Mouse (Mus musculus): ENCODE measurements at regions not wholly inside any gene's neighbourhood (a gene's known extent, or its start where the extent isn't known, plus 50 kb on each side); places are given as distances from the start of the nearest gene placed in this dataset.

DNA sequence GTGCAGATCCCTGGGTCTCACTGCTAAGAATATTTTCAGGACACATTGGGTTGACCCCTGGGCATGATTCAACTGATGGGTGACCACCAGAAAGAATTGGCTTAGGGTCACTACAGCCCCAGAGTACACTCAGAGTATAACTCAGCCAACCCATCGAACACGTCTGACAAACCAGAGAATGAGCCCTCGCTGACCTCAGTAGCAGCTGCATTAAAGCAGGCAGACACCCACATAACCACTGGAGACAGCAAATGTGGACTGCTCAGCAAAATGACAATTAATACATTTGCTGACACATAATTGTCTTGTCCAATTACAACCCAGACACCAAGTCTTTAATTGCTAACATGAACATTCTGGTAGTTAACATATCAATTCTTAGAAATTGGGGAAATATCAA is 175.7 kb downstream of the Cbln4 start:
- Histone ChIP-seq H3K9me3 (ENCODE audit: control insufficient read depth, low read length) (no peaks in the 10 kb centered on the region), H3K27ac (no peak overlapping the region), H3K27me3 (ENCODE audit: control insufficient read depth, insufficient read depth, low read length) (no peaks in the 10 kb centered on the region), H3K9ac (no peak overlapping the region), H3K4me3 (replicated peaks; ENCODE audit: low read length) (no peak overlapping the region), H3K4me2 (replicated peaks) (no peak overlapping the region), H3K4me1 (replicated peaks; ENCODE audit: control insufficient read depth, insufficient read depth, low read length) (no peaks in the 10 kb centered on the region), H3K36me3 (replicated peaks; ENCODE audit: control insufficient read depth, insufficient read depth) (no peaks in the 10 kb centered on the region)
- 84% methylated on average over 3 of the region's 3 CpGs for WGBS
- DNase-seq (ENCODE audit: low spot score): no peak
- no peak for ATAC-seq (ENCODE audit: low FRiP score)

DNA sequence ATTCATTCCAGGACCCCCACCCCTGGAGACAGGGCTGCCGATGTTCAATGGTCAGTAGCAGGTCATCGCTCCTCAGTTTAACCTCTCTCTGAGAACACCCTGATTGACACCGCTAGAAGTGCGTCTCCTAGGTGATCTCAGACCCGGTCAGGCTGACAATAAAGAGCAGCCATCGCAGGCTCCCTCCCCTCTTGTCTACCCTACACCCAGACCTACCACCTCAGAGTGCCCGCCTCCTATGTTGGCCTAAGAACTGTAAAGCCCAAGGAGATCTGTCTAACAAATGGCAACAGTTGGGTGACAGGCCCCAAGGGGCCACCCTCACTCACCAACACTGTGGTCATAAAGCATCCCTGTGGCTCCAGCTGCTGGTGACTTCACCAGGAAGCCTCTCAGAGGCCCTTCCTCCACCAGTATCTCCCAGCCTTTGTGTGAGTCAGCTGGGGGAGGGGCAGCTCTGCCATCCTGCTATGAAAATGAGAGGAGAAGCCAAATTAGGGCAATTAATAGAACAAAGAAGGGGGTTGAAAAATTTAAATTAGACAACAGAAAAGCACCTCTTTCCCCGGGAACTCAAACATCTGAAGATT is 178.8 kb downstream of the Cbln4 start:
- ATAC-seq (ENCODE audit: low FRiP score): no peak
- Histone ChIP-seq H3K4me2 (replicated peaks) (no peak overlapping the region), H3K27ac (no peak overlapping the region), H3K36me3 (replicated peaks; ENCODE audit: control insufficient read depth, insufficient read depth) (no peaks in the 10 kb centered on the region), H3K9me3 (ENCODE audit: control insufficient read depth, low read length) (no peaks in the 10 kb centered on the region), H3K4me1 (replicated peaks; ENCODE audit: control insufficient read depth, insufficient read depth, low read length) (no peaks in the 10 kb centered on the region), H3K4me3 (replicated peaks; ENCODE audit: low read length) (no peak overlapping the region), H3K9ac (no peak overlapping the region), H3K27me3 (ENCODE audit: control insufficient read depth, insufficient read depth, low read length) (no peaks in the 10 kb centered on the region)
- DNase-seq (ENCODE audit: low spot score): no peak
- 79% methylated on average over 8 of the region's 8 CpGs for WGBS

DNA sequence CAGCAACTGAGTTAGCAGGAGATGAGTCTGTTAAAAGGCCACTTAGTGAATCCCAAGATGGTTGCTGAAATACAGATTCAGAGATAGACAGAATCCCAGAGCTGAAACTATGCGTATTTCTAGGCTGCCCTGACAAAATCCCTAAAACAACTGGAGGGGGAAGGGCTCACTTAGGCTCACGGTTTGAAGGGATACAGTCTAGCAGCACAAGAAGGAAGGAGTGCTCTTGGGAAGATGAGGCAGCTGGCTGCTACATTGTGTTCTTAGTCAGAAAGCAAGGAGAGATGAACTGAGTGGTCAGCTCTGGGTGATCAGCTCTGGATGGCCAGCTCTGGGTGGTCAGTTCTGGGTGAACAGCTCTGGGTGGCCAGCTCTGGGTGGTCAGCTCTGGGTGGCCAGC is 180.6 kb downstream of the Cbln4 start:
- no peaks in the 10 kb centered on the region for H3K27me3 ChIP-seq (ENCODE audit: control insufficient read depth, insufficient read depth, low read length)
- no peaks in the 10 kb centered on the region for H3K36me3 ChIP-seq (replicated peaks; ENCODE audit: control insufficient read depth, insufficient read depth)
- H3K9ac ChIP-seq: no peak overlapping the region
- H3K4me2 ChIP-seq (replicated peaks): no peak overlapping the region
- no peak for DNase-seq (ENCODE audit: low spot score)
- ATAC-seq (ENCODE audit: low FRiP score): no peak
- no peak overlapping the region for H3K27ac ChIP-seq
- no peaks in the 10 kb centered on the region for H3K9me3 ChIP-seq (ENCODE audit: control insufficient read depth, low read length)
- 94% methylated on average over 2 of the region's 2 CpGs for WGBS
- H3K4me3 ChIP-seq (replicated peaks; ENCODE audit: low read length): no peak overlapping the region
- H3K4me1 ChIP-seq (replicated peaks; ENCODE audit: control insufficient read depth, insufficient read depth, low read length): no peaks in the 10 kb centered on the region

DNA sequence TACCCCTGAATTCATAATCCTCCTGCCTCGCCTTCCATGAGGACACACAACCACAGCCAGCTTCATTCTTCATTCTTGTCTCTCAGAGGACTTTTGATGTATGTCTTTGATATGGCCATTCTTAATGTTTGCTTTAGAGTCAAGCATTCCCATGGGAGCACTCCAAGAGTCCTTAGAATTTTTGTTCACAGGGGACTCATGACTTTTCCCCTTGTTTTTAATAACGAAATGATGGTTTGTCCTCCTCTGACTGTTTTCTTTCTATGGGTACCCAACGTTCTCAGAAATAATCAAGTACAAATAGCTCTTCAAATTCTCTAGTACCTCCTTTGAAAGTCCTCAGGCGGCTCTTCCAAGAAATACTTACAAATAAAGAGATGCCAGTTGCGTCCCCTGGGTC is 184.4 kb downstream of the Cbln4 start:
- Histone ChIP-seq H3K9me3 (ENCODE audit: control insufficient read depth, low read length) (no peaks in the 10 kb centered on the region), H3K4me3 (replicated peaks; ENCODE audit: low read length) (no peak overlapping the region), H3K4me1 (replicated peaks; ENCODE audit: control insufficient read depth, insufficient read depth, low read length) (no peaks in the 10 kb centered on the region), H3K4me2 (replicated peaks) (no peak overlapping the region), H3K9ac (no peak overlapping the region), H3K36me3 (replicated peaks; ENCODE audit: control insufficient read depth, insufficient read depth) (no peaks in the 10 kb centered on the region), H3K27ac (no peak overlapping the region), H3K27me3 (ENCODE audit: control insufficient read depth, insufficient read depth, low read length) (no peaks in the 10 kb centered on the region)
- DNase-seq (ENCODE audit: low spot score) (no peak), ATAC-seq (ENCODE audit: low FRiP score) (no peak)
- WGBS: 71% methylated on average over 5 of the region's 5 CpGs

DNA sequence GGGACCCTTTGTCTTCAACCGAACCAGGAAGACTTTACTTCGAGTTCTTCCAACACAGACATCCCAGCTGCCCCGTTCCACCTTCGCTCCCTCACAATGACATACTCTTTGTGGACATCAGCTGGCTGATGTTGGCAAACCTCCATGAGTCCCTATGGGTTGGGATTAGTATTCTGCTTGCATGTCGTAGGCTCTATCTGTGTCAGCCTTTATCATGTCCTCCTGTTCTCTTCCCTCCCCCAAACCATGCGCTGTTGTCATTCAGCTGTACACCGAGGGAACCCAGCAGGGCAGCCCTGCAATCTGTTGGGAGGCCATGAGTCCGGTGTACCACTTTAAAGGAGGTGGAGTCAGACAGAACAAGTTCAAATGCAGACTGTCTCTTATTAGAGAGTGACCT is 186.8 kb downstream of the Cbln4 start:
- DNase-seq (ENCODE audit: low spot score) (peak; percentile 56), ATAC-seq (ENCODE audit: low FRiP score) (no peak; the same call in 1 of the 2 replicates)
- Histone ChIP-seq H3K36me3 (replicated peaks; ENCODE audit: control insufficient read depth, insufficient read depth) (no peaks in the 10 kb centered on the region), H3K9ac (no peak overlapping the region), H3K27ac (no peak overlapping the region), H3K4me2 (replicated peaks) (no peak overlapping the region), H3K9me3 (ENCODE audit: control insufficient read depth, low read length) (no peaks in the 10 kb centered on the region), H3K4me1 (replicated peaks; ENCODE audit: control insufficient read depth, insufficient read depth, low read length) (no peaks in the 10 kb centered on the region), H3K4me3 (replicated peaks; ENCODE audit: low read length) (no peak overlapping the region), H3K27me3 (ENCODE audit: control insufficient read depth, insufficient read depth, low read length) (no peaks in the 10 kb centered on the region)
- 39% methylated on average over 8 of the region's 8 CpGs for WGBS

DNA sequence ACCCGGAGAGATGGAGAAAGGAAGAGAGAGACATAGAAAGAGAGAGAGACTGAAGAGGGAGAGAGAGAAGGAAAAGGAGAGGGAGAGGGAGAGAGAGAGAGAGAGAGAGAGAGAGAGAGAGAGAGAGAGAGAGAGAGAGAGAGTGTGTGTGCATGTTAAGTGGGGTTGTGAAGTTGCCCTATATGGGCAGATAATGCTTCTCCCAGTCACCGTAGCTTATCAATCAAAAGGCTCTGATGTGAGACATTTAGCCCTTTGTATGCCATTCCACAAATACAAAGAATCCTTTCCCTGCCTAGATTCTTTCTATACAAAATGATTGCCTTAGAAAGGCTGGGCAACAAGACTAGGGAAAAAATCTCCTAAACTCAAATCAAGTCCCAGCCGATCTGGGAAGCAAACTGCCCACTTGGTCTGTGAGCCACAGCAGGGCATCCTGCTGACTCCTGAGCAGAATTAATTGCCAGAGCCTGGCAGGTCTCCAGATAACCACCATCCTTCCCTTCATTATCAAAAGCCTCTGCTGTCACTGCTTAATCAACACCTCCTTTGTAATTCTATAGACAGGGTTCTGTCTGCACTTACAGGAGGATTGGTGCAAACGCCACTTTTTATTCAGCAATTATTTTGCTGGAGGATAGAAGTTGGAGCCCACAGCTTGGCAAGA is 196.3 kb downstream of the Cbln4 start:
- no peaks in the 10 kb centered on the region for H3K36me3 ChIP-seq (replicated peaks; ENCODE audit: control insufficient read depth, insufficient read depth)
- 26% methylated on average over 4 of the region's 4 CpGs for WGBS
- H3K27ac ChIP-seq: no peak overlapping the region
- H3K4me2 ChIP-seq (replicated peaks): no peak overlapping the region
- ATAC-seq (ENCODE audit: low FRiP score) (peak; percentile 59; the same call in 1 of the 2 replicates), DNase-seq (ENCODE audit: low spot score) (peak; percentile 74)
- no peak overlapping the region for H3K4me3 ChIP-seq (replicated peaks; ENCODE audit: low read length)
- no peaks in the 10 kb centered on the region for H3K27me3 ChIP-seq (ENCODE audit: control insufficient read depth, insufficient read depth, low read length)
- H3K9ac ChIP-seq: no peak overlapping the region
- H3K4me1 ChIP-seq (replicated peaks; ENCODE audit: control insufficient read depth, insufficient read depth, low read length): no peaks in the 10 kb centered on the region
- no peaks in the 10 kb centered on the region for H3K9me3 ChIP-seq (ENCODE audit: control insufficient read depth, low read length)

DNA sequence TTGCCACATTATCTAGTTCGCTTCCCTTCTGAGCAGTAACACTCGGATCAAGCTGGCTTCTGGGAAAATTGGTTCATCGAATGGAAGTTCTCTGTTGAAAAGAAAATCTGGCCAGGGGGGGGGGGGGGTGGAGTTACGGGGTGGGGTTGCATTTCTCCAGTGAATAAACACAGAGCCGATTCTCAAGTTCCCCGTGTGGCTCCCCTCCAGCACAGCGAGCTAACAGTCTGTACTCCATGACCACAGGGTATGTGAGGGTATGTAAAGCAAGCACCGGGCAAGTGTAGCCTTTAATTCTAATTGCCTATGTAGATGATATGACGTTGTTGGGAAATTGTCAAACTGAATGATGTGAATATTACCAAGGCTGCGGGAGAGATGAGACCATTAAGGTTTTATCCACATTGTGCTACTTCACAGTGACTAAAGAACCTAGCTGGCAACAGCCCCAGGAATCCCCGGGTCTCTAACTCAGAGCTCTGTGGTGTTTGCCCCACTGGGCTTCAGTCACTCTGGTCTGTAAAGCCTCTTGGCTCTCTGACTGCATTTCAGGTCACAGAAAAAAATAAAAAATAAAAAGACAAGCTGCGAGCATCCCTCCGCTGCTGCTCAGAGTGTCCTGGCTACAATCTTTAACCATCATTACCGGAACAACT is 203.1 kb downstream of the Cbln4 start:
- Histone ChIP-seq H3K4me2 (replicated peaks) (no peak overlapping the region), H3K9ac (no peak overlapping the region), H3K27ac (no peak overlapping the region), H3K4me1 (replicated peaks; ENCODE audit: control insufficient read depth, insufficient read depth, low read length) (no peaks in the 10 kb centered on the region), H3K36me3 (replicated peaks; ENCODE audit: control insufficient read depth, insufficient read depth) (no peaks in the 10 kb centered on the region), H3K4me3 (replicated peaks; ENCODE audit: low read length) (no peak overlapping the region), H3K27me3 (ENCODE audit: control insufficient read depth, insufficient read depth, low read length) (no peaks in the 10 kb centered on the region), H3K9me3 (ENCODE audit: control insufficient read depth, low read length) (no peaks in the 10 kb centered on the region)
- WGBS: 54% methylated on average over 14 of the region's 14 CpGs
- DNase-seq (ENCODE audit: low spot score) (no peak), ATAC-seq (ENCODE audit: low FRiP score) (no peak)

DNA sequence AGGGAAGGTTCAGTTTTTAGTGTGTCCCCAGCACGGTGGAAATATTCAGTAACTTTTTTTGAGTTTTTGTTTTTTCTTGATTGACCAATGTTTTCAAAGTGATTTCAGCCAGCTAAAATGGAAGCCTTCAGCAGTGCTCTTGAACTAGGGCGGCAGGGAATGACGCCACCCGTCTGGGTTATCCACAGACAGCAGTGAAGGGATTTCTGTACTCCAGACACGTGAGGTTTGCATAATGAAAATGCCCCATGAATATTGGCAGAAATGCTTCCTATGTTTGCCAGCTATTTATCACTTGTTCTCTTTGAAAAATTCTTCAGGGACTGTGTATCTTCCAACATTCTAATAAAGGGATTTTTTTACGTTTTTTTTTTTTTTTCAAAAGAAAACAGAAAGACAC is 221.1 kb downstream of the Cbln4 start:
- 77% methylated on average over 6 of the region's 6 CpGs for WGBS

DNA sequence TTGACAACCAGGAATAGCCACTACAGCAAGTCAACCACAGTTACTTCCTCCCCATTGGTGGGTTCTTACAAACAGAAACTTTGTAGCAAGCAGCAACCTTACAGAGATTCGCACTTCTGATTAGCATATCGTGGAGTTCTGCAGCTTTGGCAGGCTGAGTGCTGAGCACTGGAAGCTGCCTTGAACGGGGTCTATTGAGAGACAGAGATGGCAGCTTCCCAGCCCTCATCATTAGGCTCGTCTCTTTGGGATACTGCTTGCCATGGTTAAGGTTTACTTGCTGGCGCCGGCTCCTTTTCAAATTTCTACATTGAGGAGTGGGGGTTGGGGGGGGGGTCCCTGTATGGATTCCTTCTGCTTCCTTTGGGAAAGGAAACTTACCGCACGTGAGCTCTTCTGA is 224.8 kb downstream of the Cbln4 start:
- Histone ChIP-seq H3K4me3 (replicated peaks; ENCODE audit: low read length) (no peak overlapping the region), H3K4me2 (replicated peaks) (no peak overlapping the region), H3K9me3 (ENCODE audit: control insufficient read depth, low read length) (no peaks in the 10 kb centered on the region), H3K4me1 (replicated peaks; ENCODE audit: control insufficient read depth, insufficient read depth, low read length) (no peaks in the 10 kb centered on the region), H3K36me3 (replicated peaks; ENCODE audit: control insufficient read depth, insufficient read depth) (no peaks in the 10 kb centered on the region), H3K9ac (no peak overlapping the region), H3K27me3 (ENCODE audit: control insufficient read depth, insufficient read depth, low read length) (no peaks in the 10 kb centered on the region), H3K27ac (no peak overlapping the region)
- DNase-seq (ENCODE audit: low spot score) (no peak), ATAC-seq (ENCODE audit: low FRiP score) (no peak)
- 69% methylated on average over 8 of the region's 8 CpGs for WGBS

More for the DNA sequence above, 221.1 kb downstream of the Cbln4 start:
- Histone ChIP-seq H3K36me3 (replicated peaks; ENCODE audit: control insufficient read depth, insufficient read depth) (no peaks in the 10 kb centered on the region), H3K4me3 (replicated peaks; ENCODE audit: low read length) (no peak overlapping the region), H3K27me3 (ENCODE audit: control insufficient read depth, insufficient read depth, low read length) (no peaks in the 10 kb centered on the region), H3K9ac (no peak overlapping the region), H3K4me1 (replicated peaks; ENCODE audit: control insufficient read depth, insufficient read depth, low read length) (no peaks in the 10 kb centered on the region), H3K9me3 (ENCODE audit: control insufficient read depth, low read length) (no peaks in the 10 kb centered on the region), H3K4me2 (replicated peaks) (no peak overlapping the region), H3K27ac (no peak overlapping the region)
- DNase-seq (ENCODE audit: low spot score): no peak
- ATAC-seq (ENCODE audit: low FRiP score): no peak

All from hindbrain, embryonic 14.5 days (tissue).